Mouse (Mus musculus): ENCODE data around the gene Dbi. TPM values are rescaled to one million over a fixed set of nuclear protein-coding genes. Genes with fewer than 3 reads are reported as not detected.
A peak's percentile ranks its signal among the peaks of the same experiment; 100 is the strongest.

The Dbi gene
- polyA plus RNA-seq, 1 experiment from 2014 or later: 616 TPM

DNA sequence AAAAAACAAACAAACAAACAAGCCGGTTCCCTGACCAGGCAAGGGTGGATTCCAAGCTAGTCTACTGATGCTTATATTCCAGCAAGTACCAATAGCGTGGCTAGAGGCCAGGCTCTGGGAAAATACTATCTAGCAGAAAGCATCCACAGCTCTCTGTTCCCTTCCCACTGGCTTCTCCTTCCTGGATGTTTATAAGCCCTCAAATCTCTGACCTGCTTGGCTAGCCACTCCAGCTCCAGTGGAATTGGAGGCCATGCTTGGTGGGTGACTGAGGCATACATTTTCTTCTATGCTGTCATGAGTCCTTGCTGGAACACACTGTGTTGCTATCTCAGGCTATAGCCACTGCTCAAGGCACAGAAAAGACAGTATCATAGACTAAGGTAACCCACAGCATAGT is 2.0 kb downstream of the Dbi start:
- no peak for ATAC-seq (ENCODE audit: low FRiP score, low read depth)
- Histone ChIP-seq H3K36me3 (peaks cover 28% of the 10 kb centered on the region), H3K9me3 (no peaks in the 10 kb centered on the region), H3K27me3 (no peaks in the 10 kb centered on the region), H3K4me3 (no peak overlapping the region), H3K27ac (replicated peaks) (no peak overlapping the region), H3K4me2 (replicated peaks) (peak overlapping the region; percentile 76), H3K4me1 (peaks cover 31% of the 10 kb centered on the region), H3K9ac (replicated peaks) (no peak overlapping the region)
- WGBS: 93% methylated on average over 2 of the region's 2 CpGs

DNA sequence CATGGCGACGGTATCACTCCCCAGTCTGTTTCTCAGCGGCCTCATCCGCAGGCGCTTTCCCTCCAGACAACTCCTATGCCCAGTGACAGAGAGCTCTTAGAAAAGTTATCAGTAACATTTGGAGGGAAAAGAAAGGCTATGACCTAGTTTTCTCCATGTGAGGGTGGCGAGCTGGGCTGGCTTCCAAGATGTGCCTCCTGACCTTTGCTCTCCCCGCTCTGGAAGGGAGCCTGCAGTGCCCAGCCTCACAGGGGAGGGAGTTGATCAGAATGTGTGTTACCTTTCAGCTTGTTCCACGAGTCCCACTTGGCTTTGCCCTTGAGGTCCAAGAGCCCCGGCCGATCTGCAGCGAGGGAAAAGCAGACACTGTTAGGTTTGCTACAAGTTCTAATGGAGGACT is 4.8 kb downstream of the Dbi start:
- no peak for ATAC-seq (ENCODE audit: low FRiP score, low read depth)
- Histone ChIP-seq H3K4me1 (peaks cover 26% of the 10 kb centered on the region), H3K9me3 (no peaks in the 10 kb centered on the region), H3K27me3 (no peaks in the 10 kb centered on the region), H3K27ac (replicated peaks) (0 out of 2 replicates have a peak overlapping the region, but pooled peaks have one; percentile 35), H3K9ac (replicated peaks) (no peak overlapping the region), H3K36me3 (peaks cover 52% of the 10 kb centered on the region), H3K4me3 (no peak overlapping the region), H3K4me2 (replicated peaks) (no peak overlapping the region)
- WGBS: 92% methylated on average over 11 of the region's 11 CpGs

DNA sequence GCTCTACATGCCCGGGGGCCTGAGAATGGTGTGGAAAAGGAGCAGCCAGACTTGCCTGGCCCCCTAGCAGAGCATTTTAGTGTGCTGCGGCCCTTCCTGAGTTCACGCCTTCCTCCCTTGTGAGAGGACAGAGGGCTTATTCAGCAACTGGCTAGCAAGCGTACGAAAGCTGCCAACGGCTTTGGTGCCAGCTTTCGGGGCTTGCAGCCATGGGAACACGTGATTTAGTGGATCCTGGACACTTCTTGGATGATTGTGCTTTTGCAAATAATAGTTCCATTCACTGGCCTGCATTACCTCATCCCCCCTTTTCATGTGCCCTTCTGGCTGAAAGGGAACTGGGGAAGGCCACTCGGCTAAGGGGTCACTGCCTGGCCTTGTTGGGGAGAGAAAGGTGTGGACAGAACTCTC is 5.2 kb downstream of the Dbi start:
- Histone ChIP-seq H3K4me2 (replicated peaks) (no peak overlapping the region), H3K36me3 (peaks cover 55% of the 10 kb centered on the region), H3K4me1 (peaks cover 26% of the 10 kb centered on the region), H3K4me3 (no peak overlapping the region), H3K27me3 (no peaks in the 10 kb centered on the region), H3K27ac (replicated peaks) (0 out of 2 replicates have a peak overlapping the region, but pooled peaks have one; percentile 35), H3K9ac (replicated peaks) (no peak overlapping the region), H3K9me3 (no peaks in the 10 kb centered on the region)
- no peak for ATAC-seq (ENCODE audit: low FRiP score, low read depth)
- 86% methylated on average over 9 of the region's 9 CpGs for WGBS

DNA sequence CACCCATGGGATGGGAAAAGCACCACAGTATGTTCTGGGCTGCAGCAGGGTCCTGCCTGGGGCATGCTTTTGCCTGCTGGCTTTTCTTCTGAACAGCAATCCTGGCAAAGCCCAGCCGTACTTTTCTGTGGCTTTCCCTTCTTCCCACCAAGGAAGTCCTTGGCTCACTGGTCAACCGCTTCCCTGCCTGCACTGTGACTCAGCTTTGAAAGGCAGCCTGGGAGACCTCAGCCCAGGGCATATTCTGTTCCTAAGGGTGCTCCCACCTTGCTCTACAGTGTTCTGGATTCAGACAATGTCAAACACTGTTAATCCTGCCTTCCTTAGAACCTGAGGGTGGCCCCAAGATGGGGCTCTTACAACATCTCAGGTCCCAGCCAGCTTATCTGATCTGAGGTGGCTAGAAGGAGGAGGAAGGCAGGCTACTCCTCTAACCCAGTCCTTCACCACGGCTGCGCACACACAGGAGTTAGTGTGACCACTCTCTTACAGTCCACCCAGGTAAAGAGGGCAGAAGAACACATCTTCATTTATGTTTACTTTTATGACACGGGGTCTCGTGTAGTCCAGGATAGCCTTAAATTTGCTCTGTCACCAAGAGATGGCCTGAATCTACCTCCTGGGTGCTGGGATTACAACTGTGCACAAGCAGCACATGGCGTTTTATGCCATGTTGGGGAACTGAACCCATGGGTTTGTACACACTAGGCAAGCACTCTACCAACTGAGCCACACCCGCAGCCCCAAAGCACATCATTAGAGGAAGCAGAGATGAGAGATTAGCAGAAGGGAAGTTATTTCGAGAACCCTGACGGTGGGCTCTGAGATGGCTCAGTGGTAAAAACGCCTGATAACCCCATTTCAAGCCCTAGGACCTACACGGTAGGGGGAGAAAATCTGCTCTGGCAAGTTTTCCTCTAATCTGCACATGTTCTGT is 8.4 kb downstream of the Dbi start:
- H3K4me3 ChIP-seq: no peak overlapping the region
- WGBS: 93% methylated on average over 12 of the region's 12 CpGs
- H3K9me3 ChIP-seq: no peaks in the 10 kb centered on the region
- ATAC-seq (ENCODE audit: low FRiP score, low read depth): no peak
- no peak overlapping the region for H3K4me2 ChIP-seq (replicated peaks)
- H3K4me1 ChIP-seq: peaks cover 2% of the 10 kb centered on the region; the same call in 1 of the 2 replicates
- no peaks in the 10 kb centered on the region for H3K27me3 ChIP-seq
- H3K36me3 ChIP-seq: peaks cover 52% of the 10 kb centered on the region
- no peak overlapping the region for H3K9ac ChIP-seq (replicated peaks)
- no peak overlapping the region for H3K27ac ChIP-seq (replicated peaks)

DNA sequence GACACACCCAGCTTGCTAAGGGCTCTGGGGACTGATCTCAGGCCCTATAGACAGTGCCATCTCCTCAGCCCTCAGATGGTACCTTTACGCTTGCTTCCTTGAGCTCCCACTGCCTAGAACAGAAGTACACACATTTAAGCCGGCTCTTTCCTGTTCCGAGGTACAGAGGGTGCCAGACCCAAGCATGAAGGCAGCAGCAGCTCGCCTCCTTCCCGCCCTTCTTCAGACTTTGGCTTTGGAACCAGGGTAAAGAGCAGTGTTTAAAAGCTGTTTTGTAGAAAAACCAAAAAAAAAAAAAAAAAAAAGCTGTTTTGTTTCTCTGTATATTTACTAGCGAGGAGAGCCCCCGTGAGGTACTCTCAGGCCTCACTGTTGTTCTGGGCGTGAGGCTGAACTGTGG is 9.1 kb downstream of the Dbi start:
- Histone ChIP-seq H3K36me3 (peaks cover 52% of the 10 kb centered on the region), H3K4me1 (no peaks in the 10 kb centered on the region; the same call in 1 of the 2 replicates), H3K4me2 (replicated peaks) (no peak overlapping the region), H3K4me3 (no peak overlapping the region), H3K9ac (replicated peaks) (no peak overlapping the region), H3K9me3 (no peaks in the 10 kb centered on the region), H3K27me3 (no peaks in the 10 kb centered on the region), H3K27ac (replicated peaks) (no peak overlapping the region)
- ATAC-seq (ENCODE audit: low FRiP score, low read depth): no peak
- 87% methylated on average over 8 of the region's 8 CpGs for WGBS

DNA sequence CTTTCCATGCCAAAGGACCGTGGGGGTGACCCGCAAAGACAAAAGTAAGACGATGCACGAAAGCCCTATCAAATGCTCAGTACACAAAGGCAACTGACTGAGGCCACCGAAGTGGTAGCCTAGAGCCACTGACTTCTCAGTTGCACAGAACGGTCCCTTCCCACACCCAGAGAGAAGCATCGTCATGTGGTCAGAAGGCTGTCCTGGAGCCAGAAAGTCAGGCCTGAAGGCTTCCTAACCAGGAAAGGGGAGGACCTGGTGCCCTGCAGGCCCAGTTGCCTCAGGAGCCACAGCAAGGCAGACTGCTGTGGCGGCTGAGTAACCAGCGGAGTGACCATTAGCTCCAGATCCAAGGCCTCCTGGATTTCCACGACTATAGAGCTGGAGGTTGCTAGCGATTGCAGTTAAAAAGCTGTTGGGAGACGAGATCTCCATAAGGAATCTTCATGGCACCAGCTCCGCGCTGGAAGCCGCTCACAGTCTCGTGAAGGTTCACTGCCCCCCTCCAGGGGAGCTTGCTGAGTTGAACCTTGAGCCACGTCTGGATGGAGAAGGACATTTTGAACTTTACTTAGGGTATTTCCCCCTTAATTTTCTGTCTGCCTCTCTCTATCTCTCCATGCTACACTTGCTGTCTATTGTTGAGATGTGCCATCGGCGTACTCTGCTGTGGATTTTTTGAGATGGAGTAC is 11.0 kb downstream of the Dbi start:
- H3K36me3 ChIP-seq: peaks cover 36% of the 10 kb centered on the region
- H3K27me3 ChIP-seq: no peaks in the 10 kb centered on the region
- no peak overlapping the region for H3K4me2 ChIP-seq (replicated peaks)
- no peak overlapping the region for H3K4me3 ChIP-seq
- H3K9ac ChIP-seq (replicated peaks): no peak overlapping the region
- no peak for ATAC-seq (ENCODE audit: low FRiP score, low read depth)
- H3K9me3 ChIP-seq: no peaks in the 10 kb centered on the region
- no peak overlapping the region for H3K27ac ChIP-seq (replicated peaks)
- no peaks in the 10 kb centered on the region for H3K4me1 ChIP-seq
- 88% methylated on average over 19 of the region's 19 CpGs for WGBS

DNA sequence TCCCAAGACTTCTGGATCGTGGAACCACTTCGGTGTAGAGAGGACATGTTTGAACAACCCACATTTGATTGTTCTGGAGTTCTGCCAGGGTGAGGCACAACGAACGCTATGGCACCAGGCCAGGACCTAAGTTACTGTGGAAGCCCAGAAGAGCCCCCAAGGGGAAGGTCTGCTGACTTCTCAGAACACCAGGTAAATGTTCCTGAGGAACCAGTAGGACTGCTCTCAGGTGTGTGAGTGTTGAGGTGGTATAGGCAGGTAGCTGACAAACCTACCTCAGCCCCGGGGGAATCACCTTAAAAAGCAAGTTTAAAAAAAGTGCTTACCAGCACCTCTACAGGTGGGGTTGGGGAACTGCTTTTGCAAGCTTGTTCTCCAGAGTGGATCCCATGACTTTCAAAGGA is 15.3 kb downstream of the Dbi start:
- H3K36me3 ChIP-seq: no peaks in the 10 kb centered on the region
- no peak for ATAC-seq (ENCODE audit: low FRiP score, low read depth)
- H3K9me3 ChIP-seq: no peaks in the 10 kb centered on the region
- no peaks in the 10 kb centered on the region for H3K27me3 ChIP-seq
- H3K4me2 ChIP-seq (replicated peaks): no peak overlapping the region
- no peak overlapping the region for H3K27ac ChIP-seq (replicated peaks)
- H3K4me1 ChIP-seq: no peaks in the 10 kb centered on the region
- H3K9ac ChIP-seq (replicated peaks): no peak overlapping the region
- 89% methylated on average over 5 of the region's 5 CpGs for WGBS
- H3K4me3 ChIP-seq: no peak overlapping the region

DNA sequence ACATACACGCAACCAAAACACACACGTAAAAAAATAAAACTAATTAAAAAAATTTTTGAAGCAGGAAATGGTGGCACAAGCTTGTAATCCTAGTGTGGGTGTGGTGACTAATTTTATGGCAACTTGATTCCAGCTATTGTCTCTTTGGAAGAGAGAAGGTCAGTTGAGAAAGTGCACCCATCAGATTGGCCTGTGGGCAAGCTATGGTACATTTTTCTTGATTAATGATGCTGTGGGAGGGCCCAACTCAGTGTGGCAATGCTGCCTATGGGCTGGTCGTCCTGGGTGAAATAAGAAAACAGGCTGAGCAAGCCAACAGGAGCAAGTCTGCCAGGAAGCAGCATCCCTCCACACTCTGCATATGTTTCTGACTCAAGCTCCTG is 19.7 kb downstream of the Dbi start:
- no peak overlapping the region for H3K4me2 ChIP-seq (replicated peaks)
- no peaks in the 10 kb centered on the region for H3K9me3 ChIP-seq
- WGBS: 86% methylated on average over 3 of the region's 3 CpGs
- no peaks in the 10 kb centered on the region for H3K27me3 ChIP-seq
- H3K4me3 ChIP-seq: no peak overlapping the region
- H3K9ac ChIP-seq (replicated peaks): no peak overlapping the region
- ATAC-seq (ENCODE audit: low FRiP score, low read depth): no peak
- H3K4me1 ChIP-seq: no peaks in the 10 kb centered on the region
- H3K36me3 ChIP-seq: no peaks in the 10 kb centered on the region
- H3K27ac ChIP-seq (replicated peaks): no peak overlapping the region

DNA sequence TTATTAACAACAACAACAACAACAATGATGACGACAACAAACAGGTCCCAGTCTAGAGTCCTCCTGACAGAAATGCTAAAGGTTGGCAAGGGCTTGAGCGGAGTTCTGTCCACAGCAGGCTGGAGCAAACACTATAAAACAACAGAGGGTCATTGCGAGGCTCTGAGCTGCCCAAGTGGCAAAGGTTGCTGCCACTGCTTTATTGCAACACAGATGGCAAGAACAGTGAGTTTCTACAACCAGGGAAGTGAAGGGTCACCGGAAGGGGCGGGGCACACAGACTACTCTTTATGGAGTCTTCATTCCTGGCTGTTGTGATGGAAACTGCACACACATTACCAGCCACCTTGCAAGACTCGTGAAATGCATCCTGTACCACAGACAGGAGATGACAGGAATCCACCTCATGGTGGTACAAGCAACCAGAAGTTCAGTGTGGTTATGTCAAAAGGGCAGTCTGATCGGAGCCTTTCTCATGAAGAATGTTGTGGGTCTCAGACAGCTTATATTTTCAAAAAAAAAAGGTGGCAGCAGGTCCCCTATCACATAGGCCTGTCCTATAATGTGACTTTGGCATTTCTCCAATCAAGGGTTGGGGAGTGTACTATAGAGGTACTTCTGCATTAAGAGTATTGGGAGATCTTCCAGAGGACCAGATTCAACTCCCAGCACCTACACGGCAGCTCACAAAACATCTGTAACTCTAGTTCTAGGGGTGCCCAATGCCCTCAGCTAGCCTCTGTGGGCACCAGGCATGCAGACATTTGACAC is 20.2 kb downstream of the Dbi start:
- Histone ChIP-seq H3K4me1 (no peaks in the 10 kb centered on the region), H3K4me2 (replicated peaks) (no peak overlapping the region), H3K9me3 (no peaks in the 10 kb centered on the region), H3K27ac (replicated peaks) (no peak overlapping the region), H3K4me3 (no peak overlapping the region), H3K27me3 (no peaks in the 10 kb centered on the region), H3K9ac (replicated peaks) (no peak overlapping the region), H3K36me3 (no peaks in the 10 kb centered on the region)
- WGBS: 76% methylated on average over 8 of the region's 8 CpGs
- no peak for ATAC-seq (ENCODE audit: low FRiP score, low read depth)

DNA sequence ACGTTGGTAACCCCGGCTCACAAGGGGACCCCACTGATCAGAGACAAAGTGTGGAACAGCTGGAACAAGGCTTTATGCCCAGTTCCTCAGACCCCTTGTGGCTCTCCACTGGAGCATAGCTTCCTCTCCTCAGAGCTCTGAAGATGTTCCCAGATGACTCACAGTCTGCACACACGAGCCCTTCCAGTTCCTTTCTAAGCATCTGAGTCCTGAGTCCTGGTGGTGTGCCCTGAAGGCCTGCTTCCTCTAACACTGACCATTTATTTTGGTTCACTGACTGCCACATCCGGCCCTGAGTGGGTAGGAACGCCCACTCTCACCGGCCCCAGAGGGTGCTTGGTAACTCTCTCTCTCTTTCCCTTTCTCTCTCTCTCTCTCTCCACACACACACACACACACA is 21.4 kb downstream of the Dbi start:
- Histone ChIP-seq H3K9ac (replicated peaks) (no peak overlapping the region), H3K4me2 (replicated peaks) (no peak overlapping the region), H3K27me3 (no peaks in the 10 kb centered on the region), H3K4me3 (no peak overlapping the region), H3K27ac (replicated peaks) (no peak overlapping the region), H3K36me3 (no peaks in the 10 kb centered on the region), H3K4me1 (no peaks in the 10 kb centered on the region), H3K9me3 (no peaks in the 10 kb centered on the region)
- no peak for ATAC-seq (ENCODE audit: low FRiP score, low read depth)
- 66% methylated on average over 6 of the region's 6 CpGs for WGBS

DNA sequence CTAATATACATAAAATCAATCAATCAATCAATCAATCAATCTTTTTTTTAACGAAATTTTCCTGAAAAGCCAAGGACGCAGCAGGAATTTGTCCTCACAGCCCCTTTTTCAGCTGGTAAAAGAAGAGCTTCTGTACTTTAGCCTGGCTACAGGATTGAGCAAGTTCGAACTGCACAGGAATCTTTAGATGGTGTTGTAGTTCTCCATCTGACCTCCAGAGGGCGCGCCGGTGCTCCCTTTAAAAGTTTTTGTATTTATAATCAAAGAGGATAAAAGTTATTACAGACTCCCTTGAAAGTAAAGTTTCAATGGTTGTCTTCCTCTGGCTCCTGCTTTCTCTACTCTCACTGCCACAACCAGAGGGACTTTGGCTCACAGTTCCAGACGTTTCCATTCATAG is 22.6 kb downstream of the Dbi start:
- Histone ChIP-seq H3K9ac (replicated peaks) (no peak overlapping the region), H3K4me1 (no peaks in the 10 kb centered on the region), H3K4me3 (no peak overlapping the region), H3K9me3 (no peaks in the 10 kb centered on the region), H3K27me3 (no peaks in the 10 kb centered on the region), H3K4me2 (replicated peaks) (no peak overlapping the region), H3K36me3 (no peaks in the 10 kb centered on the region), H3K27ac (replicated peaks) (no peak overlapping the region)
- no peak for ATAC-seq (ENCODE audit: low FRiP score, low read depth)
- 10% methylated on average over 7 of the region's 7 CpGs for WGBS

DNA sequence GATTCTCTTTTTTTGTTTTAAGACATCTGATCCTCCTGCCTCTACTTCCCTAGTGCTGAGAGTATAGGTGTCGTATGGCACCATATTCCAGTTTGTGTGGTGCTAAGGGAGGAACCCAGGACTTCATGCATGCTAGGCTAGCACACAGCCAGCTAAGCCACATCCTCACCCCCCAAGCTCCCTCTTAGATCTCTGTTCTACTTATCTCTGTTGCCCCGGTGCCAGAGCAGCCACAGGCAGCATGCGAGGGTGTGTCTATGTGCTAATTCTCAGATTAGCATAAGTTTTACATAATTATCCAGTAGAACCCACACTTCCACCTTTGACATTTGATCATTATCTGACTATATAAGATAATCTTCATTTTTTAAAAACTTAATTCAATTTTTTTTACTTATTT is 26.0 kb downstream of the Dbi start:
- ATAC-seq (ENCODE audit: low FRiP score, low read depth): no peak
- no peaks in the 10 kb centered on the region for H3K4me1 ChIP-seq
- 63% methylated on average over 3 of the region's 3 CpGs for WGBS

More for the DNA sequence above, 26.0 kb downstream of the Dbi start:
- Histone ChIP-seq H3K9ac (replicated peaks) (no peak overlapping the region), H3K4me3 (no peak overlapping the region), H3K27me3 (no peaks in the 10 kb centered on the region), H3K9me3 (no peaks in the 10 kb centered on the region), H3K27ac (replicated peaks) (no peak overlapping the region), H3K4me2 (replicated peaks) (no peak overlapping the region), H3K36me3 (no peaks in the 10 kb centered on the region)
